Mouse (Mus musculus) bone marrow, adult 2 months (tissue): ENCODE data around the gene Cacna1d.

Experiments
- CTCF ChIP-seq: fragments of 200-500 bp; IDR thresholded peaks from 2 replicates; pipeline ENCODE4 v1.5.1; 2011; ENCODE audit warnings: low read length, control low read depth; ENCODE audit not compliant: control insufficient read depth, insufficient read depth
- POLR2A ChIP-seq: fragments of 200-500 bp; IDR thresholded peaks from 2 replicates; pipeline ENCODE4 v1.6.1; 2011; ENCODE audit warnings: low read depth, mild to moderate bottlenecking, control low read depth, low read length, borderline replicate concordance; ENCODE audit not compliant: control insufficient read depth

- TF ChIP-seq CTCF, result no peak
- no peak for TF ChIP-seq POLR2A
Observed at GRCm38 (mm10) chr14:30248121-30248520, 243.1 kb downstream of the Cacna1d start.
